Mouse (Mus musculus) spleen, adult 2 months (tissue): ENCODE data around the gene Cercam.

Experiments
- CTCF ChIP-seq: fragments of 200-500 bp; IDR thresholded peaks from 2 replicates; pipeline ENCODE4 v1.5.1; 2011; ENCODE audit warnings: mild to moderate bottlenecking, inconsistent platforms; ENCODE audit not compliant: insufficient read depth, insufficient read length, insufficient replicate concordance; ENCODE audit errors: extremely low read depth
- POLR2A ChIP-seq: fragments of 200-500 bp; IDR thresholded peaks from 2 replicates; pipeline ENCODE4 v1.6.1; 2011; ENCODE audit warnings: low read depth, low read length, inconsistent platforms

- TF ChIP-seq POLR2A (no peak), CTCF (peak; percentile 8; the same call in 1 of the 2 replicates)
Measured at GRCm38 (mm10) chr2:29889991-29890833, 21.2 kb downstream of the Cercam start.
